ENCODE assay signal across 15 mouse cellular contexts in the genomic region with DNA sequence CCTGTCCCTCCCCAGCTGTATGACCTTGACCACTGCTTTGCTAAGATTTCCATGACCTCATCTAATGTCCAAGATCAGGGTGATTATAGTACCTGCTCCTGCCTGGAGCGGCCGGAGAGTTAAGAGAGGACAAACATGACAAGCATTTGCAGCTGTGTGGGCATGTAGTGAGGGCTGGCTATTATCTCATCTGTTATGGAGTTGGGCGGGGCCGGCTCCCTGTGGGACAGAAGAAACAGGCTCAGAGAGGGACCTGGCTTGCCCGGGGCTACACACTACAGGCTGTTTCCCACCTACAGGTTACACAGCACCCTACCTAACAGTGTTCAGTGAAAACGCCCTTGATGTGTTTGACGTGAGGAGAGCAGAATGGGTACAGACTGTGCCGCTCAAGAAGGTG. TPM values are rescaled to one million over a fixed set of nuclear protein-coding genes. Genes with fewer than 3 reads are reported as not detected.
DNase-seq lines count a peak whose midpoint lies in the region; ATAC-seq lines count a peak whose summit lies in the region.
"Had no signal": no experiment of that assay in that cellular context is flagged by ENCODE, and none has a peak within 500 bp of the region (broad histone marks: within the 10 kb centered on the region; RNA-seq: fewer than 3 reads in every experiment).

No protein-coding gene starts in this region.

- whole genome bisulfite sequencing in heart, embryonic 16.5 days, result 49% methylated on average over 8 of the region's 8 CpGs
- 75% methylated on average over 8 of the region's 8 CpGs for WGBS in liver, embryonic 11.5 days
- 61% methylated on average over 8 of the region's 8 CpGs for WGBS in stomach, embryonic 16.5 days

- H3K9me3 ChIP-seq in heart, embryonic 16.5 days (replicated peaks; ENCODE audit: control insufficient read depth, low read length), result no peaks in the 10 kb centered on the region
- no peaks in the 10 kb centered on the region for H3K9me3 ChIP-seq in liver, embryonic 11.5 days (ENCODE audit: control insufficient read depth, low read length)
- no peaks in the 10 kb centered on the region for H3K9me3 ChIP-seq in stomach, embryonic 16.5 days (replicated peaks; ENCODE audit: control insufficient read depth, low read length)
- H3K9me3 ChIP-seq: lung, embryonic 15.5 days; midbrain, embryonic 10.5 days had no signal

- no peak overlapping the region for H3K4me3 ChIP-seq in heart, embryonic 16.5 days (ENCODE audit: low read length)
- H3K4me3 ChIP-seq in liver, embryonic 11.5 days (ENCODE audit: low read depth, low read length), result no peak overlapping the region
- H3K4me3 ChIP-seq in stomach, embryonic 16.5 days (replicated peaks; ENCODE audit: low read length), result no peak overlapping the region
- H3K4me3 ChIP-seq: layer of hippocampus, adult 2 months; lung, embryonic 15.5 days; midbrain, embryonic 10.5 days had no signal

- intact Hi-C loops in heart, postnatal 10 days (cut with DNase I), result no loop called here

- ATAC-seq in heart, embryonic 16.5 days (replicated peaks; ENCODE audit: extremely low read depth, insufficient read depth, low FRiP score), result peak; percentile 40; the same call in 1 of the 2 replicates
- 0 out of 2 replicates have a peak, but pooled peaks have one; percentile 29 for ATAC-seq in liver, embryonic 11.5 days (replicated peaks; ENCODE audit: low FRiP score)
- ATAC-seq in stomach, embryonic 16.5 days (ENCODE audit: insufficient read depth, low FRiP score), result peak; percentile 15; the same call in 1 of the 2 replicates
- ATAC-seq: hindbrain, postnatal 0 days had no signal

- peak; percentile 63 to 78 for DNase-seq in adrenal gland, adult (ENCODE audit: inconsistent age in 2 of 2, low spot score in 1 of 2)
- DNase-seq in adrenal gland, adult 2 months, result no peak
- no peak for DNase-seq in heart, postnatal 10 days
- DNase-seq in liver, embryonic 11.5 days (ENCODE audit: low spot score), result no peak
- DNase-seq in liver, result no peak
- DNase-seq in layer of hippocampus, adult 18-20 months (ENCODE audit: low spot score in 2 of 2), result no peak
- DNase-seq: cerebellum, postnatal 14 days; right cerebral cortex, postnatal 25 days; thymus, postnatal 14 days had no signal

- H3K4me1 ChIP-seq in heart, embryonic 16.5 days (ENCODE audit: control insufficient read depth, insufficient read depth, low read length), result peaks cover 8% of the 10 kb centered on the region
- 0 out of 2 replicates have a peak, but pooled peaks cover 5% of the 10 kb centered on the region for H3K4me1 ChIP-seq in liver, embryonic 11.5 days (replicated peaks; ENCODE audit: control insufficient read depth, insufficient read depth, low read length)
- H3K4me1 ChIP-seq in stomach, embryonic 16.5 days (ENCODE audit: control insufficient read depth, insufficient read depth, low read length), result peaks cover 7% of the 10 kb centered on the region
- H3K4me1 ChIP-seq: lung, embryonic 15.5 days; midbrain, embryonic 10.5 days had no signal

- H3K9ac ChIP-seq in heart, embryonic 16.5 days (ENCODE audit: low read length), result no peak overlapping the region
- H3K9ac ChIP-seq in liver, embryonic 11.5 days (ENCODE audit: low read depth, low read length), result no peak overlapping the region
- H3K9ac ChIP-seq in stomach, embryonic 16.5 days (ENCODE audit: low read length), result no peak overlapping the region
- H3K9ac ChIP-seq: lung, embryonic 15.5 days had no signal

- H3K4me2 ChIP-seq in heart, embryonic 16.5 days (ENCODE audit: low read depth, low read length), result no peak overlapping the region
- H3K4me2 ChIP-seq in liver, embryonic 11.5 days, result no peak overlapping the region
- peak overlapping the region; percentile 19; the same call in 1 of the 2 replicates for H3K4me2 ChIP-seq in stomach, embryonic 16.5 days (ENCODE audit: low read depth, low read length)
- H3K4me2 ChIP-seq: lung, embryonic 15.5 days had no signal

- H3K27ac ChIP-seq in heart, embryonic 16.5 days (ENCODE audit: low read length), result no peak overlapping the region
- no peak overlapping the region for H3K27ac ChIP-seq in liver, embryonic 11.5 days (ENCODE audit: low read depth, low read length)
- peak overlapping the region; percentile 69 for H3K27ac ChIP-seq in stomach, embryonic 16.5 days (ENCODE audit: low read length)
- H3K27ac ChIP-seq: hindbrain, postnatal 0 days; layer of hippocampus, adult 2 months; lung, embryonic 15.5 days; midbrain, embryonic 10.5 days had no signal

- peaks cover 15% of the 10 kb centered on the region; the same call in 1 of the 2 replicates for H3K36me3 ChIP-seq in heart, embryonic 16.5 days (ENCODE audit: control insufficient read depth, insufficient read depth)
- H3K36me3 ChIP-seq in liver, embryonic 11.5 days (ENCODE audit: control insufficient read depth, insufficient read depth, low read length), result peaks cover 21% of the 10 kb centered on the region; the same call in 1 of the 2 replicates
- H3K36me3 ChIP-seq in stomach, embryonic 16.5 days (ENCODE audit: control insufficient read depth, insufficient read depth, low read length), result peaks cover 17% of the 10 kb centered on the region

- H3K27me3 ChIP-seq in heart, embryonic 16.5 days (ENCODE audit: control insufficient read depth, insufficient read depth, low read length), result no peaks in the 10 kb centered on the region
- H3K27me3 ChIP-seq in liver, embryonic 11.5 days (replicated peaks; ENCODE audit: control insufficient read depth, insufficient read depth, low read length), result no peaks in the 10 kb centered on the region
- H3K27me3 ChIP-seq in stomach, embryonic 16.5 days (ENCODE audit: control insufficient read depth, insufficient read depth, low read length), result no peaks in the 10 kb centered on the region
- H3K27me3 ChIP-seq: lung, embryonic 15.5 days had no signal

RNA-seq across cellular contexts. Expression of a gene that starts 13.4 kb away (rescaled TPM):
- total RNA-seq in adrenal gland, adult 2 months (2021), result 10 to 100 TPM; 54.6 to 54.8 TPM
- 71.1 and 71.2 TPM in 2 replicates for polyA plus RNA-seq in adrenal gland, adult 2 months (2012; rRNA removed)
- 45.8 and 47.8 TPM in 2 replicates for polyA plus RNA-seq in heart, embryonic 16.5 days (2015; fragmentation: Nextera tagmentation; extraction: Ambion mirVana)
- total RNA-seq in heart, postnatal 10 days (2021), result 10 to 100 TPM; 18.6 to 21.8 TPM
- 53.8 and 59.7 TPM in 2 replicates for polyA plus RNA-seq in liver, embryonic 11.5 days (2014; fragmentation: Nextera tagmentation; extraction: Ambion mirVana)
- polyA plus RNA-seq in stomach, embryonic 16.5 days (2015; fragmentation: Nextera tagmentation; extraction: Ambion mirVana), result 59.0 and 60.2 TPM in 2 replicates
- 10 to 100 TPM; 63.0 to 71.3 TPM for total RNA-seq in layer of hippocampus, adult 18-20 months (2021)

RNA-seq across cellular contexts. Expression of a gene that starts 15.1 kb away (rescaled TPM):
- 10 to 100 TPM; 14.4 to 24.6 TPM for total RNA-seq in adrenal gland, adult 2 months (2021)
- 23.7 and 26.6 TPM in 2 replicates for polyA plus RNA-seq in adrenal gland, adult 2 months (2012; rRNA removed)
- 0.64 and 0.67 TPM in 2 replicates for polyA plus RNA-seq in heart, embryonic 16.5 days (2015; fragmentation: Nextera tagmentation; extraction: Ambion mirVana)
- total RNA-seq in heart, postnatal 10 days (2021), result 1 to 10 TPM; 9.6 to 9.9 TPM
- 0.26 and 1.2 TPM in 2 replicates for polyA plus RNA-seq in liver, embryonic 11.5 days (2014; fragmentation: Nextera tagmentation; extraction: Ambion mirVana)
- polyA plus RNA-seq in stomach, embryonic 16.5 days (2015; fragmentation: Nextera tagmentation; extraction: Ambion mirVana), result 1.9 and 2.0 TPM in 2 replicates
- total RNA-seq in layer of hippocampus, adult 18-20 months (2021), result 1 to 10 TPM; 4.8 to 5.6 TPM

RNA-seq across cellular contexts. Expression of a gene that starts 19.6 kb away (rescaled TPM):
- total RNA-seq in adrenal gland, adult 2 months (2021), result 10 to 100 TPM; 36.1 to 38.5 TPM
- 150 and 161 TPM in 2 replicates for polyA plus RNA-seq in adrenal gland, adult 2 months (2012; rRNA removed)
- polyA plus RNA-seq in heart, embryonic 16.5 days (2015; fragmentation: Nextera tagmentation; extraction: Ambion mirVana), result 17.2 and 18.5 TPM in 2 replicates
- total RNA-seq in heart, postnatal 10 days (2021), result 10 to 100 TPM; 52.3 to 52.4 TPM
- 12.9 and 14.2 TPM in 2 replicates for polyA plus RNA-seq in liver, embryonic 11.5 days (2014; fragmentation: Nextera tagmentation; extraction: Ambion mirVana)
- 11.4 and 11.8 TPM in 2 replicates for polyA plus RNA-seq in stomach, embryonic 16.5 days (2015; fragmentation: Nextera tagmentation; extraction: Ambion mirVana)
- total RNA-seq in layer of hippocampus, adult 18-20 months (2021), result 10 to 100 TPM; 82.2 to 89.6 TPM

RNA-seq across cellular contexts. Expression of a gene that starts 42.1 kb away (rescaled TPM):
- total RNA-seq in adrenal gland, adult 2 months (2021), result 100 to 1,000 TPM; 141 to 286 TPM
- polyA plus RNA-seq in adrenal gland, adult 2 months (2012; rRNA removed), result 346 and 350 TPM in 2 replicates
- 80.2 and 86.7 TPM in 2 replicates for polyA plus RNA-seq in heart, embryonic 16.5 days (2015; fragmentation: Nextera tagmentation; extraction: Ambion mirVana)
- total RNA-seq in heart, postnatal 10 days (2021), result 100 to 1,000 TPM; 118 to 143 TPM
- polyA plus RNA-seq in liver, embryonic 11.5 days (2014; fragmentation: Nextera tagmentation; extraction: Ambion mirVana), result 194 and 203 TPM in 2 replicates
- 94.5 and 95.1 TPM in 2 replicates for polyA plus RNA-seq in stomach, embryonic 16.5 days (2015; fragmentation: Nextera tagmentation; extraction: Ambion mirVana)
- total RNA-seq in layer of hippocampus, adult 18-20 months (2021), result 100 to 1,000 TPM; 196 to 207 TPM

RNA-seq across cellular contexts. Expression of a gene that starts 44.8 kb away (rescaled TPM):
- total RNA-seq in adrenal gland, adult 2 months (2021), result 100 to 1,000 TPM; 129 to 133 TPM
- 470 and 474 TPM in 2 replicates for polyA plus RNA-seq in adrenal gland, adult 2 months (2012; rRNA removed)
- 63.7 and 73.2 TPM in 2 replicates for polyA plus RNA-seq in heart, embryonic 16.5 days (2015; fragmentation: Nextera tagmentation; extraction: Ambion mirVana)
- total RNA-seq in heart, postnatal 10 days (2021), result 100 to 1,000 TPM; 129 to 181 TPM
- polyA plus RNA-seq in liver, embryonic 11.5 days (2014; fragmentation: Nextera tagmentation; extraction: Ambion mirVana), result 96.5 and 105 TPM in 2 replicates
- polyA plus RNA-seq in stomach, embryonic 16.5 days (2015; fragmentation: Nextera tagmentation; extraction: Ambion mirVana), result 77.2 and 98.4 TPM in 2 replicates
- total RNA-seq in layer of hippocampus, adult 18-20 months (2021), result 10 to 100 TPM; 86.6 to 88.0 TPM

Comparison
In these comparisons a context has a peak if more than half of its experiments do, and no peak if none do; other contexts are left out.
1. DNase-seq: peak in adrenal gland, adult (2 of 2); none in adrenal gland, adult 2 months (single experiment), heart, postnatal 10 days (0 of 2), liver, embryonic 11.5 days (single experiment), liver (single experiment) and layer of hippocampus, adult 18-20 months (0 of 2).
2. Peak in every context shown above with its lines, with median percentiles within 50 percentile points of each other: ATAC-seq.